Mouse (Mus musculus) CD4-positive, CD25-positive, alpha-beta regulatory T cell, adult 2 months (primary cell): Measurements from ENCODE around the gene Marf1.
"Not testable (repeated sequence)": the region's sequence is repeated elsewhere in the genome, so short reads cannot be mapped to it uniquely, and the experiment has no call there.

Experiments
- DNase-seq: peaks from one replicate; pipeline ENCODE4 v3.0.0-alpha.2; 2012; ENCODE audit warnings: low read depth, low spot score

Gene Marf1

GRCm38 (mm10) chr16:14068701-14069100 lies 94.5 kb downstream of the Marf1 start:
- DNase-seq, result not testable (repeated sequence)

GRCm38 (mm10) chr16:14066571-14066970 lies 96.6 kb downstream of the Marf1 start:
- DNase-seq, result not testable (repeated sequence)

- no peak for DNase-seq
Observed at GRCm38 (mm10) chr16:14059869-14060268, 103.3 kb downstream of the Marf1 start.
